Comparison of ENCODE assay signal across 18 mouse cellular contexts in genomic region chr5:107279263-107279662, GRCm38 (mm10). TPM values are rescaled to one million over a fixed set of nuclear protein-coding genes. Genes with fewer than 3 reads are reported as not detected.
DNase-seq lines count a peak whose midpoint lies in the region; ATAC-seq and TF ChIP-seq lines count a peak whose summit lies in the region.
"Had no signal": no experiment of that assay in that cellular context is flagged by ENCODE, and none has a peak within 500 bp of the region (broad histone marks: within the 10 kb centered on the region; RNA-seq: fewer than 3 reads in every experiment).

No protein-coding gene starts in this region.

- no peak for TF ChIP-seq CTCF in forebrain, postnatal 0 days (IDR thresholded peaks at IDR 0.05; ENCODE audit: low read depth)
- TF ChIP-seq CTCF in kidney, adult 2 months (conservative IDR thresholded peaks at IDR 0.05; ENCODE audit: insufficient read depth, insufficient read length, low read depth, low read length): no peak

- no peak overlapping the region for H3K9ac ChIP-seq in forebrain, postnatal 0 days
- H3K9ac ChIP-seq: embryonic facial prominence, embryonic 12.5 days; forebrain, embryonic 12.5 days; hindbrain, embryonic 12.5 days had no signal

- no peak for DNase-seq in forebrain, postnatal 0 days
- no peak for DNase-seq in forebrain, embryonic 10.5 days (ENCODE audit: extremely low spot score, low spot score)
- DNase-seq in lung, postnatal 10 days: peak; percentile 30
- DNase-seq in lung, postnatal 36 days: no peak
- peak; percentile 92 for DNase-seq in cerebellum, adult 11-12 months
- DNase-seq in kidney, adult 2 months: no peak
- DNase-seq in embryo, embryonic 11 days: no peak
- DNase-seq: adrenal gland, postnatal 14 days; kidney, adult 18-20 months; kidney, postnatal 36 days; liver had no signal

- H3K4me3 ChIP-seq in forebrain, postnatal 0 days (ENCODE audit: low read depth, low read length): no peak overlapping the region
- no peak overlapping the region for H3K4me3 ChIP-seq in forebrain, embryonic 10.5 days
- H3K4me3 ChIP-seq in kidney, adult 2 months (ENCODE audit: insufficient read depth, low read depth, low read length): no peak overlapping the region
- H3K4me3 ChIP-seq: embryonic facial prominence, embryonic 12.5 days; forebrain, embryonic 12.5 days; hindbrain, embryonic 12.5 days; left cerebral cortex, adult 2 months; myocyte had no signal

- H3K9me3 ChIP-seq in forebrain, postnatal 0 days (ENCODE audit: low read length): no peaks in the 10 kb centered on the region
- H3K9me3 ChIP-seq in forebrain, embryonic 10.5 days: peaks cover 9% of the 10 kb centered on the region; the same call in 1 of the 2 replicates
- H3K9me3 ChIP-seq: embryonic facial prominence, embryonic 12.5 days had no signal

- 59% methylated on average over 4 of the region's 4 CpGs for WGBS in forebrain, postnatal 0 days
- 91% methylated on average over 4 of the region's 4 CpGs for WGBS in forebrain, embryonic 10.5 days
- 56% methylated on average over 4 of the region's 4 CpGs for WGBS in kidney, adult 2 months

- no peak for TF ChIP-seq POLR2A in kidney, adult 2 months (IDR thresholded peaks at IDR 0.05; ENCODE audit: low read depth, low read length)

- no peak overlapping the region for H3K27ac ChIP-seq in forebrain, postnatal 0 days (ENCODE audit: low read depth, low read length)
- H3K27ac ChIP-seq in forebrain, embryonic 10.5 days: no peak overlapping the region
- H3K27ac ChIP-seq in kidney, adult 2 months (ENCODE audit: insufficient read depth, low read depth, low read length): no peak overlapping the region
- H3K27ac ChIP-seq: embryonic facial prominence, embryonic 12.5 days; forebrain, embryonic 12.5 days; hindbrain, embryonic 12.5 days; left cerebral cortex, adult 2 months had no signal

- H3K4me1 ChIP-seq in forebrain, postnatal 0 days (ENCODE audit: insufficient read depth): no peaks in the 10 kb centered on the region
- peaks cover 13% of the 10 kb centered on the region; the same call in 1 of the 2 replicates for H3K4me1 ChIP-seq in forebrain, embryonic 10.5 days
- peaks cover 9% of the 10 kb centered on the region; the same call in 1 of the 2 replicates for H3K4me1 ChIP-seq in kidney, adult 2 months (ENCODE audit: control insufficient read depth, insufficient read depth, low read length)
- H3K4me1 ChIP-seq: hindbrain, embryonic 12.5 days had no signal

- H3K27me3 ChIP-seq in forebrain, postnatal 0 days (ENCODE audit: insufficient read depth, low read length): no peaks in the 10 kb centered on the region; the same call in 1 of the 2 replicates
- H3K27me3 ChIP-seq in forebrain, embryonic 10.5 days (ENCODE audit: poor library complexity, severe bottlenecking): peaks cover 17% of the 10 kb centered on the region
- no peaks in the 10 kb centered on the region for H3K27me3 ChIP-seq in kidney, adult 2 months (replicated peaks; ENCODE audit: control insufficient read depth, insufficient read depth, low read length)
- H3K27me3 ChIP-seq: embryonic facial prominence, embryonic 12.5 days; hindbrain, embryonic 12.5 days had no signal

- ATAC-seq in forebrain, postnatal 0 days: peak; percentile 83
- peak; percentile 33 for ATAC-seq in inflammation-experienced regulatory T-cells, adult 6 months

- H3K4me2 ChIP-seq in forebrain, postnatal 0 days (ENCODE audit: low read depth): no peak overlapping the region
- H3K4me2 ChIP-seq: embryonic facial prominence, embryonic 12.5 days; forebrain, embryonic 12.5 days; heart, embryonic 11.5 days; hindbrain, embryonic 12.5 days had no signal

- H3K36me3 ChIP-seq in forebrain, postnatal 0 days (ENCODE audit: insufficient read depth): no peaks in the 10 kb centered on the region
- H3K36me3 ChIP-seq in forebrain, embryonic 10.5 days (replicated peaks): no peaks in the 10 kb centered on the region
- H3K36me3 ChIP-seq in kidney, adult 2 months (ENCODE audit: control insufficient read depth, insufficient read depth, low read length): no peaks in the 10 kb centered on the region
- H3K36me3 ChIP-seq: forebrain, embryonic 12.5 days; hindbrain, embryonic 12.5 days had no signal

RNA-seq across cellular contexts. Expression of gene Tgfbr3, which starts 10.2 kb away (rescaled TPM):
- total RNA-seq in forebrain, postnatal 0 days (2014; rRNA removed): 5.5 and 14.3 TPM in 2 replicates
- polyA plus RNA-seq in forebrain, postnatal 0 days (2015; fragmentation: Nextera tagmentation; extraction: Ambion mirVana): 2.3 and 3.4 TPM in 2 replicates
- polyA plus RNA-seq in forebrain, embryonic 10.5 days (2016; fragmentation: Nextera tagmentation; extraction: Ambion mirVana): 5.7 and 5.8 TPM in 2 replicates
- 10 to 100 TPM in 2 of 3 experiments, 1 to 10 TPM in 1; 2.1 to 17.2 (median 11.8) TPM for polyA plus RNA-seq in inflammation-experienced regulatory T-cells, adult 6 months (2017; shearing (Covaris generic))
- polyA plus RNA-seq in kidney, adult 2 months (2012; rRNA removed): 23.4 and 27.7 TPM in 2 replicates

RNA-seq across cellular contexts. Expression of gene Brdt, which starts 51.7 kb away (rescaled TPM):
- 4.3 and 4.6 TPM in 2 replicates for total RNA-seq in forebrain, postnatal 0 days (2014; rRNA removed)
- polyA plus RNA-seq in forebrain, postnatal 0 days (2015; fragmentation: Nextera tagmentation; extraction: Ambion mirVana): 2.1 and 2.3 TPM in 2 replicates
- 0.77 TPM in 2 replicates for polyA plus RNA-seq in forebrain, embryonic 10.5 days (2016; fragmentation: Nextera tagmentation; extraction: Ambion mirVana)
- polyA plus RNA-seq in inflammation-experienced regulatory T-cells, adult 6 months (2017; shearing (Covaris generic)): under 1 TPM in 1 of 3 experiments, not detected in 2; 0.62 TPM
- polyA plus RNA-seq in kidney, adult 2 months (2012; rRNA removed): 0.72 and 0.75 TPM in 2 replicates

Comparison
In these comparisons a context has a peak if more than half of its experiments do, and no peak if none do; other contexts are left out.
1. DNase-seq: peak in lung, postnatal 10 days (single experiment) and cerebellum, adult 11-12 months (single experiment); none in forebrain, postnatal 0 days (single experiment), forebrain, embryonic 10.5 days (single experiment), lung, postnatal 36 days (single experiment), kidney, adult 2 months (single experiment) and embryo, embryonic 11 days (single experiment).